Mouse (Mus musculus) neutrophil, adult 5-6 weeks (primary cell): ENCODE measurements at regions not wholly inside any gene's neighbourhood (a gene's known extent, or its start where the extent isn't known, plus 50 kb on each side); places are given as distances from the start of the nearest gene placed in this dataset.
A peak's percentile ranks its signal among the peaks of the same experiment; 100 is the strongest.
"Not testable (repeated sequence)": the region's sequence is repeated elsewhere in the genome, so short reads cannot be mapped to it uniquely, and the experiment has no call there.

Source experiments
- ATAC-seq: fragments of 151-379, 151-347 bp; 2 replicates; pipeline ENCODE4 v1.8.0; 2017; ENCODE audit warnings: mild to moderate bottlenecking, moderate TSS enrichment; ENCODE audit not compliant: insufficient number of reproducible peaks, poor library complexity, low FRiP score, severe bottlenecking; ENCODE audit errors: extremely low read depth

DNA sequence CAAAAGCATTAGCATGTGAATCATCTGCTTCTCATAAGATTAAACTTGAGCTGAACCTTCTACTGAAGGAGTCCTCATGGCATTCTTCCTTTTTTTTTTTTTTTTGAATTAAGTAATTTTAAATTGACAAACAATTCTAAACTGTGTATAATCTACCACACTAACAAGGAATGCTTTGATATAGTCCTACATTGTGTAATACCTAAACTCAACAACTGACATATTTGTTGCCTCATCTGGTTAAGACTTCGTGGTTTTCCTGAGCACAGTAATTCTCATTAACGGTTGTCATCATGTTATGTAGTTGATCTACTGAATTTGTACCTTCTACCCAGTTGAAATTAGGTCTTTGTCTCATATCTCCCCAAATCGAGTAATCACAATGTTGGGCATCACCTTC lies 83.9 kb upstream of the Hcrtr2 start:
- no peak for ATAC-seq

DNA sequence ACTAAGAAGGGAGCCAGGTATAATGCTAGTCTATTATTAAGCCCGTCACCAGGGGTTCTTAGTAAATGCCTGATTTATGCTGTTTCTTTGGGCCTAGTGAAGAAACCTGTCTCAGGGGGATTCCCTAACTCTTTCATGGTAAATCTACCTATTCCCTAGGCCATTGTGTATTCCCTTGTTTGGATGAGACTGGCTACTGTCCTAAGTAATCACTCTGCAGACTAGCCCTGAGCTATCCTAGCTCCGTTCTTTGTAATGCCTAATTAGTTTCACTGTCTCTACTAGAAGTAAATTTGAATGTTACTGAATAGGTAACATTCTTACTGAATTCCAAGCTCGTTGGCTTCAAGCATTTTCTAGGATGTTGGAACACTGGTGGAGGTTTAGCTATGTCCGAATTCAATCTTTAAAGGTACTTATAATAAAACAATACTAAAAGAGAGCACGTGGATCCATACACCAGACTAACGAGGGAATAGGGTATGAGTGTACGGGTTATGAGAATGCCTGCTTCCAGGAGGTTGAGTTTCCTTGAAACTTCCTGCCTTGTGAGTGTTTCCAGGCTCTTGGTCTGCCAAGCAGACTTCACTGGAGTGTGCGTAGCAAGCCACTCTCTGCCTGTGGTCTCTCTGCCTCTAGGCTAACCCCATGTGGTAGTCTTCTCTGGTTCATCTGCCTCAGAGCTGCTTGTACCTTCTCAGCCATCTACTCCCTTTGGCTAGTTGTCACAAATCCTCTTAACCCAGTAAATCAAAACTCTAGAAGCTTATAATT lies 78.4 kb upstream of the Hcrtr2 start:
- ATAC-seq: not testable (repeated sequence)

DNA sequence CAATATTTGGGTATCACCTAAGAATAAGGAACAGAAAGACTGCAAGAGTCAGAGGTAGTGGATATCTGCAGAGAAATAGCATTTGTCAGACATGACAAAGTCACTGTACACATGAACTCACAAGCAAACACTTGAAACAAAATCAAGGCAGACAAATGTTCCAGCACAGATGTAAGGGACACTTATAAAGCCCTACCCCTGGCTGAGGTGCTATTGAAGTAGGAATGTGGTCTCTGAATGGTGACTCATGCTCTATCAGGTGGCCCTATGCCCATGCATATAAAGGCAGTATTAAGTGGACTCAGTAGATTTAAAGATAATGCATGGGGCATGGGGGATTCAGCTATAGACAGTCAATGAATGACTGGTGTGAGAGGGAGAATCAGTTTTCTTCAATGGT lies 77.2 kb upstream of the Hcrtr2 start:
- no peak for ATAC-seq

DNA sequence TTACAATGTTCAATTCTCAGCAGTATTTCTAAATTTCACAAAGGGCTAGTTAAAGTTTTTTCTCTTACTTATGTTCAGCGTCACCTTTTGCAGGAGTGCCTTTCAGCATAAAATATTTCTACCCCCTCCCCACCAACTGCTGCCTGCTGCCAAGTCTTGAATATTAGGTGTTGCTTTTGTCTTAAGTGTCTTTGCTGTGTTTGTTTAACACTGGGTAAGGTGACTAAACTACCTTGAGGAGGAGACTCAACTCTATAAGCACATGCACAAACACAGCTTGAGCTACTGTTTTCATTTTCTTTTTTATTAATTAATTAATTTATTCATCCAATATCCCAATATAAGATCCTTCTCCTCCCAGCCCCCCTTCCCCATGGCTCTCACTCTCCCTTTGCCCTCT lies 70.1 kb upstream of the Hcrtr2 start:
- no peak for ATAC-seq

DNA sequence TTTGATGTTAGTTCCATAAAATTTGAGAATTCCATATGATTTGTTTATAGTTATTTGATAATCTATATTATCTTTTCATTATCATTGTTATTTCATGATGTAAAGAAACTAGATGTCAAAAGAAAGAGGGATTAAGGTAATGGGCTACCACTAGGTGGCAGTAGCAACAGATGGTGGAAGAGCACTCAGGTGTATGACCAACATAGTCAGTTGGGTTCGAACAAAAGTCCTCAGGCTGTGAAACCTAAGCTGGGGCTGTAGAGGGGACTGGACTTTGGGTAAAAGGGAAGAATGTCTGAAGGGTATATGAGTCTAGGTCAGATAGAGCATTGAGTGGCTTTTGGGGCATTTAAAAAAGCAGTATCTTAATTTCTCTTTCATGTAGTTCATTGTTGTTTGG lies 67.2 kb upstream of the Hcrtr2 start:
- peak; percentile 53; the same call in 1 of the 2 replicates for ATAC-seq
